Mouse (Mus musculus) kidney, adult 2 months (tissue): ENCODE measurements at regions not wholly inside any gene's neighbourhood (a gene's known extent, or its start where the extent isn't known, plus 50 kb on each side); places are given as distances from the start of the nearest gene placed in this dataset.

ENCODE experiments used
- CTCF ChIP-seq: fragments of 200-500 bp; conservative IDR thresholded peaks from 2 replicates; pipeline ENCODE4 v1.5.1; 2011; ENCODE audit warnings: low read depth, mild to moderate bottlenecking, control low read depth, low read length, moderate library complexity, mixed read lengths; ENCODE audit not compliant: insufficient read depth, insufficient read length
- POLR2A ChIP-seq: fragments of 200-500 bp; IDR thresholded peaks from one replicate; pipeline ENCODE4 v1.6.1; 2011; ENCODE audit warnings: low read depth, low read length, control low read depth

DNA sequence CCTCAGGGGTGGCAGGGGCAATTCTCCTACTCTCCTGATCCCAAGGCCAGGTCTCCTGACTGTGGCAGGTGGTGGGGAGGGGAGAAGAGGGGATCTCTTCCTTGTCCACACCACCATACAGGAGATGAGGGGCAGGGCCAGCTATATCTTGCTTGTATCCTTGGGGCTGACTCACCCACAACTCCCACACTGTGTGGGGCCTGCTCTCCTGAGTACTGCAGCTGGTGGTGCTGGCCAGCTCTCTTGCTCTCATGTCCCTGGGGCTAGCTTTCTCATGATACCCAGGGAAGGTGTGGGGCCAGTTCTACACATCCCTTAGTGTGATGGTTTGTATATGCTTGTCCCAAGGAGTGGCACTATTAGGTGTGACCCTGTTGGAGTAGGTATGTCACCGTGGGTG is 177.4 kb downstream of the Shq1 start:
- TF ChIP-seq POLR2A = no peak
- no peak for TF ChIP-seq CTCF
